Mouse (Mus musculus) hindbrain, embryonic 11.5 days (tissue): ENCODE measurements around the gene Phldb3. TPM values are rescaled to one million over a fixed set of nuclear protein-coding genes. Genes with fewer than 3 reads are reported as not detected.
"Not testable (repeated sequence)": the region's sequence is repeated elsewhere in the genome, so short reads cannot be mapped to it uniquely, and the experiment has no call there.

Experiments
- ATAC-seq: fragments of 200-750 bp; cut with Nextera tagmentation; 2 replicates; pipeline ENCODE4 v1.8.0; 2017; ENCODE audit warnings: mild to moderate bottlenecking, moderate TSS enrichment, moderate library complexity; ENCODE audit not compliant: low FRiP score
- DNase-seq: peaks from one replicate; pipeline ENCODE4 v3.0.0-alpha.2; 2015; ENCODE audit warnings: low spot score
- H3K27ac ChIP-seq: fragments of 300-500 bp; sonication (generic); 2 replicates; pipeline ENCODE4 v1.5.1; 2014; ENCODE audit warnings: mild to moderate bottlenecking, low read depth, low read length
- H3K27me3 ChIP-seq: fragments of 300-500 bp; sonication (generic); 2 replicates; pipeline ENCODE4 v1.6.1; 2014; ENCODE audit warnings: mild to moderate bottlenecking, low read length, moderate library complexity, mixed read lengths; ENCODE audit not compliant: control insufficient read depth, insufficient read depth
- H3K36me3 ChIP-seq: fragments of 300-500 bp; sonication (generic); 2 replicates; pipeline ENCODE4 v1.6.1; 2014; ENCODE audit warnings: mild to moderate bottlenecking, low read length, moderate library complexity, mixed read lengths; ENCODE audit not compliant: control insufficient read depth, insufficient read depth
- H3K4me1 ChIP-seq: fragments of 300-500 bp; sonication (generic); replicated peaks from 2 replicates; pipeline ENCODE4 v1.6.1; 2014; ENCODE audit warnings: low read length, mixed read lengths; ENCODE audit not compliant: control insufficient read depth, insufficient read depth
- H3K4me2 ChIP-seq: fragments of 300-500 bp; sonication (generic); replicated peaks from 2 replicates; pipeline ENCODE4 v1.6.1; 2014; ENCODE audit warnings: mild to moderate bottlenecking, low read depth, low read length
- H3K4me3 ChIP-seq: fragments of 300-500 bp; sonication (generic); 2 replicates; pipeline ENCODE4 v1.5.1; 2014; ENCODE audit warnings: low read depth, low read length
- H3K9ac ChIP-seq: fragments of 300-500 bp; sonication (generic); 2 replicates; pipeline ENCODE4 v1.6.1; 2014; ENCODE audit warnings: low read depth, low read length
- H3K9me3 ChIP-seq: fragments of 300-500 bp; sonication (generic); 2 replicates; pipeline ENCODE4 v1.6.1; 2016; ENCODE audit warnings: low read length; ENCODE audit not compliant: control insufficient read depth
- WGBS: fragments of 180-500 bp; shearing (Covaris S2); extraction: QIAGEN DNeasy Blood & Tissue Kit; methylation state at CpG from one replicate; pipeline ENCODE4 v1.1.7; 2014; 5-methylcytosine and 5-hydroxymethylcytosine counted together
- polyA plus RNA-seq: library from polyadenylated mRNA; unstranded; fragments of >200 nt; fragmentation: Nextera tagmentation; extraction: Ambion mirVana; gene quantifications from 2 replicates; pipeline ENCODE4 v1.2.1, GENCODE M21; 2014

Gene Phldb3
- polyA plus RNA-seq, 1 experiment from 2014 or later, result 0.09 TPM

DNA sequence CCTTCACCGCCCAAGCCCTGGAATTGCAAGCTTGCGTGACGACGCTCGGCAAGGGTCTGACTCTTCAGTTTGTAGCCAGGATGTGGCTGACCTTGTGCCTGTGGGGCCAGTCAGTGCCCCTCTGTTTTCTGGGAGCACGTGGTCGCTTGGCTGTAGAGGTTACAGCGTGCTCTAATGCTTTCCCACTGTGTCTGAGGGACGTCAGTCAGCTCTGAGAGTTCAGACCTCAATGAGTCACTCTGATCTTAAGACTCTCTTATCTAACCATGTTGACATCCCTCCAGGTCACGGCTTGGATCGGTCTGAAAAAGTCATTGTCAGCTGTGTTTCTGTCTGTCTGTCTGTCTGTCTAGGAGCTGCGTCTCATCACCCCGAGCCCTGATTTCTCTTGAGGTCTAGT, 4.3 kb downstream of the Phldb3 start:
- Histone ChIP-seq H3K4me1 (peaks cover 6% of the 10 kb centered on the region), H3K9ac (no peak overlapping the region), H3K9me3 (no peaks in the 10 kb centered on the region), H3K27me3 (peaks cover 36% of the 10 kb centered on the region), H3K4me2 (no peak overlapping the region), H3K4me3 (no peak overlapping the region), H3K27ac (no peak overlapping the region), H3K36me3 (no peaks in the 10 kb centered on the region)
- no peak for DNase-seq
- 72% methylated on average over 13 of the region's 13 CpGs for WGBS
- no peak for ATAC-seq

DNA sequence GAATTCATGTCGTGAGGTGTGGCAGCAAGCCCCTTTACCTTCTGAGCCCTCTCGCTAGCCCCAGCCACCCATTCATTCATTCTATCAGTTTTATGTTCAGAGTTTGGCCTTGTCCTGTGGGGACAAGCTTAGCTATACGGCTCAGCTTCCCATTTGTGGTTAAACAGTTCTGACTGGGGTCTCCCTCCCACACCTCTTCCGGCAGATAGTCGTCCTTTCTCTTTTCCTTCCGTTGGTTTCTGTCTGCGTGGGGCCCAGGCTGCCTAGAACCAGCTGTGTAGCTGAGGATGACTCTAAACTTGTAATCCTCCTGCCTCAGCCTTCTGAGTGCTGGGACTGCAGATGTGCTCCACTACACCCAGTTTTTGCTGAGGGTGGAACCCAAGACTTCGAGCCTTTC, 7.2 kb downstream of the Phldb3 start:
- 80% methylated on average over 8 of the region's 8 CpGs for WGBS
- Histone ChIP-seq H3K4me1 (no peaks in the 10 kb centered on the region), H3K9ac (no peak overlapping the region), H3K27me3 (peaks cover 9% of the 10 kb centered on the region), H3K9me3 (no peaks in the 10 kb centered on the region), H3K36me3 (no peaks in the 10 kb centered on the region), H3K27ac (no peak overlapping the region), H3K4me3 (no peak overlapping the region), H3K4me2 (no peak overlapping the region)
- no peak for ATAC-seq
- DNase-seq, result no peak

DNA sequence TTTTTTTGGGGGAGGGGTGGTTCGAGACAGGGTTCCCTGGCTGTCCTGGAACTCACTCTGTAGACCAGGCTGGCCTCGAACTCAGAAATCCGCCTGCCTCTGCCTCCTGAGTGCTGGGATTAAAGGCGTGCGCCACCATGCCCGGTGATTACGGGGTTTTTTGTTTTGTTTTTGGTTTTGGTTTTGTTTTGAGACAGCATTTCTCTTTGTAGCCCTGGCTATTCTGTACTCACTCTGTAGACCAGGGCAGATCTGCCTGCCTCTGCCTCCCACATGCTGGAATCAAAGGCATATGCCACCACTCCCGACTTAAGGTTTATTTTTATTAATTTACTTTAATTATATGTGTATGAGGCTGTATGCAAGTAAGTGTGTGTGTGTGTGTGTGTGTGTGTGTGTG, 7.8 kb downstream of the Phldb3 start:
- H3K27me3 ChIP-seq, H3K9ac ChIP-seq, DNase-seq, H3K36me3 ChIP-seq, H3K4me1 ChIP-seq, H3K4me3 ChIP-seq, H3K9me3 ChIP-seq, H3K27ac ChIP-seq, H3K4me2 ChIP-seq, ATAC-seq: not testable (repeated sequence)
- WGBS, result 94% methylated on average over 8 of the region's 8 CpGs

DNA sequence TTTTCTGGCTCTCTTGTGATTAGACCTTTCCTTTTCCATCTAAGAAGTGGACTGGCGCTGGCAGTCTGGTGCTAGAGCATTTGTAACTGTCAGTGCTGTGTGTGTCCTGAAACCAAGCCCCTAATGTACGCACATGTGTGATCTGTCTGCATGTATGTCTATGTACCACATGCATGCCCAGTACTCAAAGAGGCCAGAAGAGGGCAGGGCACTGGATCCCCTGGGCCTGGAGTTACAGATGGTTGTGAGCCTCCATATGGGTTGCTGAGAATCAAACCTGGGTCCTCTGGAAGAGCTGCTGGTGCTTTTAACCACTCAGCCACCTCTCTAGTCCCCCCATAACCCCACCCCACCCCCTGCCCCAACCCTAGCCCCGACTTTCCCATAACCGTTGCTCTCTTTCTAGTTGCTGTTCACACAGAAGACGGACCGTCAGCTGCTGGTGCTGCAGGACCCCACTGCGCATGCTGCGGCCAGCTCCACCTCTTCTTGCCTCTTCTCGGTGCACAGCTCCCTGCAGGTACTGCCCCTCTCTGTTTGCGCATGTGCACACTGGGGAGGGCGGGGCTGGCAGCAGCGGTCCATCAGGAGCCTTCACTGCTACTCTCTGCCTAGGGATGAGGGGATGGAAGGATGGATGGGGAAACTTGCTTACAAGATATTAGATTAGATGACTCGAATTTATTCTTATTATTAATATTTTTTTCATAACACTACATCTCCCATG, 9.3 kb downstream of the Phldb3 start:
- H3K4me1 ChIP-seq, result no peaks in the 10 kb centered on the region
- H3K36me3 ChIP-seq, result no peaks in the 10 kb centered on the region
- H3K9me3 ChIP-seq, result no peaks in the 10 kb centered on the region
- WGBS, result 43% methylated on average over 13 of the region's 13 CpGs
- H3K9ac ChIP-seq, result no peak overlapping the region
- DNase-seq (no peak), ATAC-seq (no peak)
- no peak overlapping the region for H3K4me2 ChIP-seq
- H3K4me3 ChIP-seq, result no peak overlapping the region
- H3K27me3 ChIP-seq, result no peaks in the 10 kb centered on the region
- no peak overlapping the region for H3K27ac ChIP-seq

DNA sequence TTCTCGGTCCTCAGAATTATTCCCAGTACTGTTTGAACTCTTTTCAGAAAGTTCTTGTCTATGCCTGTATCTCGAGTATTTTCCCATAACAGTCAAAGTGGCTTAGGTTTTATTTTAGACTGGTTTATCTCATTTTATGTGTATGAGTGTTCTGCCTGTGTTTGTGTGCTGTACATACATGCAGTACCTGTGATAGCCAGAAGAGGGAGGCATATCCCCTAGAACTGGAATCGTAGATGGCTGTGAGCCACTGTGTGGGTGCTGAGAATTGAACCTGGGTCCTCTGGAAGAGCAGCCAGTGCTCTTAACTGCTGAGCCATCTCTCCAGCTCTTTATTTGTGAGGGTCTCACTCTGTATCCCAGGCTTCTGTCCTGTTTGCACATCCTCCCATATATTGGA, 10.6 kb downstream of the Phldb3 start:
- Histone ChIP-seq H3K4me3 (no peak overlapping the region), H3K27me3 (no peaks in the 10 kb centered on the region), H3K27ac (no peak overlapping the region), H3K9ac (no peak overlapping the region), H3K36me3 (no peaks in the 10 kb centered on the region), H3K9me3 (no peaks in the 10 kb centered on the region), H3K4me2 (no peak overlapping the region), H3K4me1 (no peaks in the 10 kb centered on the region)
- DNase-seq (no peak), ATAC-seq (no peak)
- 86% methylated on average over 3 of the region's 3 CpGs for WGBS

DNA sequence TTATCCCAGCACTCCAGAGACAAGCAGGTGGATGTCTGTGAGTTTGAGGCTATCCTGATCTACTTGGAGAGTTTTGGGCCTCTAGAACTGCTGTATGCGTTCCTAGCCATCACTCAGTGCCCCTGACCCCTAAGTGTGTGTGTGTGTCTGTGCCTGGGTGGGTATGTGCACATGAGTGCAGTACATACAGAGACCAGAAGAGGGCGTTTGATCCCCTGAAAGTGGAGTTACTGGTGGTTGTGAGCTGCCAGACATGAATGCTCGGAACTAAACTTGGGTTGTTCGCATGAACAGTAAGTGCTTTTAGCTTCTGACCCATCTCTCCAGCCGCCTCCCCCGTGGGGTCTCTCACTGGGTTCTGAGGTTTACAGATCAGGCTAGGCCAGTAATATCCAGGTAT, 12.4 kb downstream of the Phldb3 start:
- Histone ChIP-seq H3K9me3 (no peaks in the 10 kb centered on the region), H3K4me2 (no peak overlapping the region), H3K36me3 (no peaks in the 10 kb centered on the region), H3K27me3 (no peaks in the 10 kb centered on the region), H3K4me3 (no peak overlapping the region), H3K9ac (no peak overlapping the region), H3K27ac (no peak overlapping the region), H3K4me1 (no peaks in the 10 kb centered on the region)
- DNase-seq (no peak), ATAC-seq (no peak)
- WGBS, result 79% methylated on average over 6 of the region's 6 CpGs

DNA sequence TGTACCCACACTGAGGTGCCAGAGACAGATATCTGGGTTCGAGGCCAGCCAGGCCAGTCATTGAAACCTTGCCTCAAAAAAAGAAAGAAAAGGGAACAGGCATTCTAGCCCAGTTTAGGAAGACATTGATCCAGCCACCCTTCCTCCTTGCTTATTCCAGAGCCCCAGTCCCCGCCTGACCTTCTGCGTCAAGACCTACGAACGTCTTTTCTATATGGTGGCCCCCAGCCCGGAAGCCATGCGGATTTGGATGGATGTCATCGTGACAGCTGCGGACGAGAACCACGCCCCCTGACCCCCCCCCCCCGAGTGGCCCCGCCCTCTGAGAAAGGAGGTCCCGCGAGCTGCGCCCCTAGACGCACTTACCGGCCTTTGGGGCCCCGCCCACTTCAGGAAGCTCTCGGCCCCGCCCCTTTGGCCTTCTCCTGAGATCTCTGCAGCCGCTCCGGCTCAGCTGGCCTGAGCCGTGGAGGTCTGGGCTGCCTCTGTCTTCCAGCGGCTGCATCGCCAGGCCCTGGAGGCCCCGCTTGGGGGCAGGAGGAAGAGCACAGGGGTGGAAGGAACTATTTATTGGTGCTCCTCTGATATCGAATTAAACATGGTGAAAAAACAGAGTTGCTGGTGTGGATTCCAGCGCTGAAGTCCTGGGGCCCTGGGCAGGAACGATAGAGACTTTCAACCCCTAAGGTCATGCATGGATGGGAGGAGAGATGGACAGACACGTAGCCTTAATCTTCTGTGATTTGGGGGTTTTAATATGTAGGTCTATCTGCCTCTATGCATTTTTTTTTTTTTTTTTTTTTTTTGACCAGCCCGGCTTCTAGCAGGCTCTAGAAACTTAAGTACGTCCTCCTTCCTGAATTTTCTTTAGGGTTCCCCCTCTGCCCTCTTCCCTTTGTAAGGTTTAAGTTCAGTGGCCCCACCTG, 18.4 kb downstream of the Phldb3 start:
- Histone ChIP-seq H3K4me2 (peak overlapping the region; percentile 40), H3K9me3 (no peaks in the 10 kb centered on the region), H3K4me1 (peaks cover 3% of the 10 kb centered on the region; the same call in 1 of the 2 replicates), H3K4me3 (peak overlapping the region; percentile 21), H3K36me3 (no peaks in the 10 kb centered on the region), H3K27ac (no peak overlapping the region), H3K27me3 (no peaks in the 10 kb centered on the region), H3K9ac (0 out of 2 replicates have a peak overlapping the region, but pooled peaks have one; percentile 25)
- DNase-seq, result peak; percentile 89
- WGBS, result 10% methylated on average over 32 of the region's 33 CpGs
- ATAC-seq, result peak; percentile 86

DNA sequence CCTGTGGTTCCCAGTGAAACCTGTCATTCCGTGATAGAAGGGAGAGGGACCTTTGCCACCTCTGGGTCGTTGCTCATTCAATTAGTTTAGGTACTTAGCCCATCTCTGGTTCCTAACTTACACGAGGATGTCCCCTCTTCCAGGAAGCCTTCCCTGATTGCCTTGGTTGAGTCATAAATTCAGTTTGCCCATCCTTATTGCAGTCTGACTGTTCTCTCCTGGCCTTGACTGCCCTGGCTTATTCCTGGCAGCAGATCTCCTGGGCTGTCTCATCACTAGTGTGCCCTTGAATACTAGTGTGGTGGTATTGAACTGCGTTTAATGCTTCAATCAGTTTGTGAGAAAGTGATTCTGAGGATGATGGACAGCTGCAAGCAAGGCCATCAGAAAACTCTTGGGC, 19.1 kb downstream of the Phldb3 start:
- Histone ChIP-seq H3K4me2 (no peak overlapping the region), H3K27me3 (no peaks in the 10 kb centered on the region), H3K9ac (no peak overlapping the region), H3K4me3 (no peak overlapping the region), H3K27ac (no peak overlapping the region), H3K36me3 (no peaks in the 10 kb centered on the region), H3K9me3 (no peaks in the 10 kb centered on the region), H3K4me1 (peaks cover 3% of the 10 kb centered on the region; the same call in 1 of the 2 replicates)
- ATAC-seq, result no peak
- 82% methylated on average over 4 of the region's 4 CpGs for WGBS
- no peak for DNase-seq
